Mouse (Mus musculus): ENCODE data around the gene Tfcp2. TPM values are rescaled to one million over a fixed set of nuclear protein-coding genes. Genes with fewer than 3 reads are reported as not detected.
A peak's percentile ranks its signal among the peaks of the same experiment; 100 is the strongest.

Tfcp2 gene
- polyA plus RNA-seq, 1 experiment from 2014 or later: 17.4 TPM

DNA sequence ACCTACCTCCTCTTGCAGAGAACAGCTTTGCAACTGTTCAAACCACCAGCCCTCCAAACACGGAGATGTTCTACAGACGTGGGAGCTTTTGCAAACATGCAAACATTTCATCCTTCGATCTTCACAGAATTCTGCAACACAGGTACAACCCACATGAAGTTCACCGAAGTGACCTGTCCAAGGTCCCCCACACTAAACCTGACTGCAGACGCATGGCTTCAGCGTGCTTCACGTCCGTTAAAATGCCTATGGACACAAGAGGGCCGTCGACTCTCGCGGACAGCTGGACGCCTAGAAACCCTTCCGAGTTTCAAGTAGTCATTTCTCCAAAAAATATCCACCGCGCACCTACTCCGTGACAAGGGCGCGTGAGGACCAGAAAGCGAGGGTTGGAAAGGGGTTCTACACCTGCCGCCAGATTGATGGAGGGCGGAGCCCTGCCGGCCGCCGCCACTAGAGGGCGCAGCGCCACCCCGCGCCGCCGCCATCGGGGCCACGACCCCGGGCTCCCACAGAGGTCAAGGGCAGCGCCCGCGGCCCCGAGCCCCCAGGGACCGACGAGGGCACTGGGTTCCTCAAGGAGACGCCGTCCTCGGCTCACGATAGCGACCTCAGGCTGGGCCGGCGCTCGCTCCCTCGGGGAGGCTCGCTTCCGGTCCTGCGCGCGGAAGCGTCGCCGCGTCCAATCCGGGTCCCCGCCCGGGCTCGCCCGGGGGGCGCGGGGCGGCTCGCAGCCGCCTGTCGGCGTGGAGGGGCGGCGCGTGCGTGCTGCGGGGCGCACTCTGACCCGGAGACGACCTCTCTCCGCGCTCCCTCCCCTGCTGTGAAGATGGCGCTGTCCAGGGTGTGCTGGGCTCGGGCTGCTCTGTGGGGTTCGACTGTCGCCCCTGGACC, 83.3 kb downstream of the Tfcp2 start, which contains the start of gene Letmd1:
Gene Letmd1, plus strand, starts transcription at position 729 of the 894 bp plus-strand sequence.
- Histone ChIP-seq H3K9ac (ENCODE audit: low read depth, low read length) (peak within 1 kb of the TSS; percentile 77), H3K27me3 (replicated peaks; ENCODE audit: control insufficient read depth, insufficient read depth, low read length) (no peaks in the 10 kb centered on the region)
- WGBS: 7% methylated on average over 28 of the region's 84 CpGs

DNA sequence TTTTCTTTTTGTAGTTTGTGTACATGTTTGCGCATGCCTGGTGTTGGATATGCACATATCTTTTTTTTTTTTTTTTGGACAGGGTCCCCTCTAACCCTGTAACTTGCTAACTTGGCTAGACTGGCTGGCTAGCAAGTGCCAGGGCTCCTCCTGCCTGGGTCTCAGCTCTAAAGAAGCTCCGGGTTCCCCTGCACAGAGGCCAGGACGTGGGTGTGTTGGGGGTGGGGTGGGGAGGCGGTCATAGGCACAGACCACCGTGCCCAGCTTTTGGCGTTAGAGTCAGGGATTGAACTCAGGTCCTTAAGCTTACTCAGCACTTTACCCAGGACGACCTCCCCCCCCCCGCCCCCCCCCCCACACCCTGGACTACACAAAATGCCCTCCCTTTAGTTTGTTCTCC, 84.1 kb downstream of the Tfcp2 start:
- H3K27me3 ChIP-seq (replicated peaks; ENCODE audit: control insufficient read depth, insufficient read depth, low read length): no peaks in the 10 kb centered on the region
- H3K9me3 ChIP-seq (ENCODE audit: control insufficient read depth, low read length): no peaks in the 10 kb centered on the region
- peak overlapping the region; percentile 14; the same call in 1 of the 2 replicates for H3K9ac ChIP-seq (ENCODE audit: low read depth, low read length)
- H3K27ac ChIP-seq (replicated peaks; ENCODE audit: low read depth, low read length): no peak overlapping the region
- DNase-seq (ENCODE audit: low spot score): no peak
- peaks cover 12% of the 10 kb centered on the region for H3K4me1 ChIP-seq (ENCODE audit: control insufficient read depth, insufficient read depth, low read length)
- H3K4me3 ChIP-seq (ENCODE audit: low read depth, low read length): 0 out of 2 replicates have a peak overlapping the region, but pooled peaks have one; percentile 87
- 41% methylated on average over 7 of the region's 8 CpGs for WGBS
- H3K36me3 ChIP-seq (ENCODE audit: control insufficient read depth, insufficient read depth, low read length): peaks cover 18% of the 10 kb centered on the region
- ATAC-seq (ENCODE audit: low read depth): no peak
- peak overlapping the region; percentile 80 for H3K4me2 ChIP-seq (ENCODE audit: low read depth, low read length)

More for the DNA sequence above, 83.3 kb downstream of the Tfcp2 start, which contains the start of gene Letmd1:
- Histone ChIP-seq H3K9me3 (ENCODE audit: control insufficient read depth, low read length) (no peaks in the 10 kb centered on the region), H3K4me3 (ENCODE audit: low read depth, low read length) (peak within 1 kb of the TSS; percentile 87), H3K36me3 (ENCODE audit: control insufficient read depth, insufficient read depth, low read length) (peaks cover 25% of the 10 kb centered on the region), H3K27ac (replicated peaks; ENCODE audit: low read depth, low read length) (peak within 1 kb of the TSS; percentile 83), H3K4me1 (ENCODE audit: control insufficient read depth, insufficient read depth, low read length) (peaks cover 12% of the 10 kb centered on the region), H3K4me2 (ENCODE audit: low read depth, low read length) (peak within 1 kb of the TSS; percentile 80)
- ATAC-seq (ENCODE audit: low read depth) (peak; percentile 95), DNase-seq (ENCODE audit: low spot score) (peak; percentile 94)

- Histone ChIP-seq H3K4me3 (ENCODE audit: low read depth, low read length) (no peak overlapping the region), H3K4me2 (ENCODE audit: low read depth, low read length) (no peak overlapping the region), H3K27me3 (replicated peaks; ENCODE audit: control insufficient read depth, insufficient read depth, low read length) (no peaks in the 10 kb centered on the region), H3K27ac (replicated peaks; ENCODE audit: low read depth, low read length) (no peak overlapping the region), H3K9me3 (ENCODE audit: control insufficient read depth, low read length) (no peaks in the 10 kb centered on the region), H3K9ac (ENCODE audit: low read depth, low read length) (no peak overlapping the region), H3K36me3 (ENCODE audit: control insufficient read depth, insufficient read depth, low read length) (no peaks in the 10 kb centered on the region), H3K4me1 (ENCODE audit: control insufficient read depth, insufficient read depth, low read length) (peaks cover 12% of the 10 kb centered on the region)
- DNase-seq (ENCODE audit: low spot score) (no peak), ATAC-seq (ENCODE audit: low read depth) (no peak)
- 81% methylated on average over 2 of the region's 2 CpGs for WGBS
Measured at GRCm38 (mm10) chr15:100465432-100465831, 86.4 kb downstream of the Tfcp2 start.

- DNase-seq (ENCODE audit: low spot score): peak; percentile 66
- H3K9ac ChIP-seq (ENCODE audit: low read depth, low read length): no peak overlapping the region
- H3K27me3 ChIP-seq (replicated peaks; ENCODE audit: control insufficient read depth, insufficient read depth, low read length): no peaks in the 10 kb centered on the region
- 0 out of 2 replicates have a peak, but pooled peaks cover 4% of the 10 kb centered on the region for H3K4me1 ChIP-seq (ENCODE audit: control insufficient read depth, insufficient read depth, low read length)
- no peak for ATAC-seq (ENCODE audit: low read depth)
- 19% methylated on average over 6 of the region's 6 CpGs for WGBS
- no peaks in the 10 kb centered on the region for H3K36me3 ChIP-seq (ENCODE audit: control insufficient read depth, insufficient read depth, low read length)
- no peaks in the 10 kb centered on the region for H3K9me3 ChIP-seq (ENCODE audit: control insufficient read depth, low read length)
- H3K4me3 ChIP-seq (ENCODE audit: low read depth, low read length): no peak overlapping the region
- H3K27ac ChIP-seq (replicated peaks; ENCODE audit: low read depth, low read length): no peak overlapping the region
- no peak overlapping the region for H3K4me2 ChIP-seq (ENCODE audit: low read depth, low read length)
Measured at GRCm38 (mm10) chr15:100463712-100464111, 88.1 kb downstream of the Tfcp2 start.

GRCm38 (mm10) chr15:100462086-100462485, 89.7 kb downstream of the Tfcp2 start:
- H3K27ac ChIP-seq (replicated peaks; ENCODE audit: low read depth, low read length): no peak overlapping the region
- no peaks in the 10 kb centered on the region for H3K9me3 ChIP-seq (ENCODE audit: control insufficient read depth, low read length)
- no peak overlapping the region for H3K4me3 ChIP-seq (ENCODE audit: low read depth, low read length)
- DNase-seq (ENCODE audit: low spot score) (no peak), ATAC-seq (ENCODE audit: low read depth) (no peak)
- no peak overlapping the region for H3K9ac ChIP-seq (ENCODE audit: low read depth, low read length)
- no peak overlapping the region for H3K4me2 ChIP-seq (ENCODE audit: low read depth, low read length)
- no peaks in the 10 kb centered on the region for H3K4me1 ChIP-seq (ENCODE audit: control insufficient read depth, insufficient read depth, low read length)
- no peaks in the 10 kb centered on the region for H3K36me3 ChIP-seq (ENCODE audit: control insufficient read depth, insufficient read depth, low read length)
- whole genome bisulfite sequencing: 78% methylated on average over 5 of the region's 5 CpGs
- H3K27me3 ChIP-seq (replicated peaks; ENCODE audit: control insufficient read depth, insufficient read depth, low read length): no peaks in the 10 kb centered on the region

DNA sequence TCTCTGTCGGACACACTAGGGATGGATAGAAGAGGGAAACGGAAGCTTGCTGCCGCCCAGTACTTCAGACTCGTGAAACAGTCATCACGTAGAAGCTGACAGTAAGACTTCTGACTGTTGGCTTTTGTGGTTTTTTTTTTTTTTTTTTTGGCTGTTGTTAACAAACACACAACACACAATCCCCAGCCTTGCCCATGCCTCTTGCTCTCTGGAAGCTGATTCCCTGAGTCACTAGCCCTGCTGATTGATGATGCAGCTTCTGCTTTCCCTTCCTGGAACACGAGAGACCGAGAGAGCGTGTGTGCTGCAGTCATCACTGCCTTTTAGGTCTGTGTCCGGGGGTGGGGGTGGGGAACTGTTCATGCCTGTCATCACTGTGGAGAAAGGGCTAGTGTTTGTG, 90.2 kb downstream of the Tfcp2 start:
- Histone ChIP-seq H3K9ac (ENCODE audit: low read depth, low read length) (no peak overlapping the region), H3K4me3 (ENCODE audit: low read depth, low read length) (no peak overlapping the region), H3K27me3 (replicated peaks; ENCODE audit: control insufficient read depth, insufficient read depth, low read length) (no peaks in the 10 kb centered on the region), H3K9me3 (ENCODE audit: control insufficient read depth, low read length) (no peaks in the 10 kb centered on the region), H3K27ac (replicated peaks; ENCODE audit: low read depth, low read length) (no peak overlapping the region), H3K4me1 (ENCODE audit: control insufficient read depth, insufficient read depth, low read length) (no peaks in the 10 kb centered on the region), H3K4me2 (ENCODE audit: low read depth, low read length) (no peak overlapping the region), H3K36me3 (ENCODE audit: control insufficient read depth, insufficient read depth, low read length) (no peaks in the 10 kb centered on the region)
- WGBS: 70% methylated on average over 9 of the region's 9 CpGs
- DNase-seq (ENCODE audit: low spot score) (no peak), ATAC-seq (ENCODE audit: low read depth) (no peak)

GRCm38 (mm10) chr15:100460942-100461341, 90.9 kb downstream of the Tfcp2 start:
- H3K27me3 ChIP-seq (replicated peaks; ENCODE audit: control insufficient read depth, insufficient read depth, low read length): no peaks in the 10 kb centered on the region
- H3K27ac ChIP-seq (replicated peaks; ENCODE audit: low read depth, low read length): no peak overlapping the region
- WGBS: 10% methylated on average over 12 of the region's 12 CpGs
- H3K36me3 ChIP-seq (ENCODE audit: control insufficient read depth, insufficient read depth, low read length): no peaks in the 10 kb centered on the region
- peak overlapping the region; percentile 32 for H3K4me2 ChIP-seq (ENCODE audit: low read depth, low read length)
- H3K9me3 ChIP-seq (ENCODE audit: control insufficient read depth, low read length): no peaks in the 10 kb centered on the region
- H3K4me1 ChIP-seq (ENCODE audit: control insufficient read depth, insufficient read depth, low read length): no peaks in the 10 kb centered on the region
- no peak overlapping the region for H3K4me3 ChIP-seq (ENCODE audit: low read depth, low read length)
- H3K9ac ChIP-seq (ENCODE audit: low read depth, low read length): no peak overlapping the region
- ATAC-seq (ENCODE audit: low read depth) (no peak), DNase-seq (ENCODE audit: low spot score) (peak; percentile 46)

DNA sequence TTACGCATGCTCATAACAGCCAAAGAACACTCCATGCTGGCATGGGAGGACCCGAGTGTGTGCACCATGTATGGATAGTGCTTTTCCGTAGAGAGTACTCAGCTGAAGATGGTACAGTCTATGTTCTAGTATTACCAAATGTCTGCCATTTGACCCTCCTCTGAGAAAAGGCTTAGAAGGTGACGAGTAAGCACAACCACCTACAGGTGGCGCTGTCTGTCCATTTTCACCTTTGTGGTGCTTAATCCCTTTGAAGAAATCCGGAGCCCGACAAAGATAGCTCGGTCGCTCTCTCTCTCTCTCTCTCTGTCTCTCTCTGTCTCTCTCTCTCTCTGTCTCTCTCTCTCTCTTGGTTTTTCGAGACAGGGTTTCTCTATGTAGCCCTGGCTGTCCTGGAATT, 93.8 kb downstream of the Tfcp2 start:
- ATAC-seq (ENCODE audit: low read depth): no peak
- H3K9me3 ChIP-seq (ENCODE audit: control insufficient read depth, low read length): no peaks in the 10 kb centered on the region
- no peaks in the 10 kb centered on the region for H3K27me3 ChIP-seq (replicated peaks; ENCODE audit: control insufficient read depth, insufficient read depth, low read length)

More for the DNA sequence above, 93.8 kb downstream of the Tfcp2 start:
- Histone ChIP-seq H3K27ac (replicated peaks; ENCODE audit: low read depth, low read length) (no peak overlapping the region), H3K9ac (ENCODE audit: low read depth, low read length) (no peak overlapping the region), H3K4me3 (ENCODE audit: low read depth, low read length) (no peak overlapping the region), H3K36me3 (ENCODE audit: control insufficient read depth, insufficient read depth, low read length) (no peaks in the 10 kb centered on the region), H3K4me2 (ENCODE audit: low read depth, low read length) (no peak overlapping the region), H3K4me1 (ENCODE audit: control insufficient read depth, insufficient read depth, low read length) (no peaks in the 10 kb centered on the region)
- WGBS: 50% methylated on average over 10 of the region's 10 CpGs
- DNase-seq (ENCODE audit: low spot score): peak; percentile 62

Data from embryonic facial prominence, embryonic 14.5 days (tissue).